Mouse (Mus musculus) C2C12 (cell line): ENCODE data around the gene Tm9sf1. TPM values are rescaled to one million over a fixed set of nuclear protein-coding genes. Genes with fewer than 3 reads are reported as not detected.

Experiments used
- H3K27me3 ChIP-seq: one replicate; pipeline ENCODE4 v1.6.1; 2011; ENCODE audit not compliant: control insufficient read depth, insufficient read depth, insufficient read length
- H3K36me3 ChIP-seq: one replicate; pipeline ENCODE4 v1.6.1; 2011; ENCODE audit not compliant: control insufficient read depth, insufficient read depth
- H3K4me3 ChIP-seq: one replicate; pipeline ENCODE4 v1.5.1; 2011; ENCODE audit warnings: mild to moderate bottlenecking, control low read depth; ENCODE audit not compliant: poor library complexity, insufficient read depth, severe bottlenecking
- H3K79me2 ChIP-seq: one replicate; pipeline ENCODE4 v1.6.1; 2011; ENCODE audit not compliant: control insufficient read depth, insufficient read depth
- H3K79me3 ChIP-seq: one replicate; pipeline ENCODE4 v1.6.1; 2011; ENCODE audit warnings: low read depth, control low read depth
- H3ac ChIP-seq: one replicate; pipeline ENCODE3; 2011; ENCODE audit warnings: low read depth; ENCODE audit not compliant: control insufficient read depth, insufficient read length
- CEBPB ChIP-seq: IDR thresholded peaks from one replicate; pipeline ENCODE4 v1.6.1; 2011; ENCODE audit warnings: low read depth, mild to moderate bottlenecking, control low read depth, moderate library complexity
- CTCF ChIP-seq: IDR thresholded peaks from one replicate; pipeline ENCODE4 v1.5.1; 2011; ENCODE audit not compliant: control insufficient read depth, insufficient read depth, insufficient read length
- FOSL1 ChIP-seq: IDR thresholded peaks from one replicate; pipeline ENCODE4 v1.8.0; 2011; ENCODE audit warnings: mild to moderate bottlenecking, low read length; ENCODE audit not compliant: poor library complexity, insufficient read depth, severe bottlenecking
- MAX ChIP-seq: IDR thresholded peaks from one replicate; pipeline ENCODE4 v1.6.1; 2011; ENCODE audit warnings: mild to moderate bottlenecking, control low read depth
- MYOD1 ChIP-seq: IDR thresholded peaks from one replicate; pipeline ENCODE4 v1.6.1; 2011; ENCODE audit warnings: low read depth; ENCODE audit not compliant: control insufficient read depth, insufficient read length
- MYOG ChIP-seq: IDR thresholded peaks from one replicate; pipeline ENCODE4 v1.6.1; 2011; ENCODE audit not compliant: control insufficient read depth, insufficient read length; ENCODE audit errors: extremely low read depth
- USF1 ChIP-seq: IDR thresholded peaks from one replicate; pipeline ENCODE4 v1.6.1; 2011; ENCODE audit warnings: low read depth, mild to moderate bottlenecking, control low read depth, moderate library complexity
- polyA plus RNA-seq: library from polyadenylated mRNA; unstranded; fragments of >200 nt; fragmentation: generic; extraction: Trizol; gene quantifications from one replicate; pipeline ENCODE4 v1.2.1, GENCODE M21; 2012; ENCODE audit warnings: missing spikeins

The Tm9sf1 gene
- polyA plus RNA-seq, 1 experiment, result 72.9 TPM

- TF ChIP-seq MAX (no peak), USF1 (no peak), CTCF (no peak), MYOG (no peak), MYOD1 (no peak), FOSL1 (no peak), CEBPB (no peak)
- no peaks in the 10 kb centered on the region for H3K27me3 ChIP-seq
- H3K36me3 ChIP-seq, result peaks cover 59% of the 10 kb centered on the region
- H3ac ChIP-seq, result no peak overlapping the region
- H3K4me3 ChIP-seq, result no peak overlapping the region
- H3K79me3 ChIP-seq, result peaks cover 42% of the 10 kb centered on the region
- H3K79me2 ChIP-seq, result peaks cover 65% of the 10 kb centered on the region
Measured at GRCm38 (mm10) chr14:55640816-55641215, 2.8 kb downstream of the Tm9sf1 start.

DNA sequence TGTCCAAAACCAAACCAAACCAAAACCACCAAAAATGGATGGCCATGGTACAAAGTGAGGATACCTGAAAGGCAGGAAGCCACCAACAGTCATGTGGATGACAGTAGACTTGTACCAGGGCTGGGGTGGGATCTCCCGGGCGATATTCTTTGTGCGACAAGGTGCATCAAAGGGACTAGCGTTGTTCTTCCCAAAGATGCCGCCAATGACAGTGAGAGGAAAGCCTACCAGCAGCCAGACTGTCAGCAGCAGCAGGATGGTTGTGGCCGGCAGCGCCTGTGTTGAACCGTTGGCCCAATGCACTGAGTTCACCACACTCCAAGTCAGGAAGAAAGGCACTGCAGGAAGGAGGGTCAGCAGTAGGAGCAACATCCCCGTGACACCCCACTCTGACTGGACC lies 5.8 kb downstream of the Tm9sf1 start, which contains the start of gene Gm49378:
Gene Gm49378 (minus strand): TSS at position 101 of the 400 bp plus-strand sequence.
- no peaks in the 10 kb centered on the region for H3K27me3 ChIP-seq
- TF ChIP-seq CTCF, result no peak
- no peak for TF ChIP-seq FOSL1
- TF ChIP-seq MYOD1, result no peak
- no peak for TF ChIP-seq MYOG
- no peak for TF ChIP-seq MAX
- no peak for TF ChIP-seq USF1
- H3K36me3 ChIP-seq, result peaks cover 74% of the 10 kb centered on the region
- no peak within 1 kb of the TSS for H3K4me3 ChIP-seq
- peaks cover 42% of the 10 kb centered on the region for H3K79me3 ChIP-seq
- no peak within 1 kb of the TSS for H3ac ChIP-seq
- peaks cover 59% of the 10 kb centered on the region for H3K79me2 ChIP-seq

DNA sequence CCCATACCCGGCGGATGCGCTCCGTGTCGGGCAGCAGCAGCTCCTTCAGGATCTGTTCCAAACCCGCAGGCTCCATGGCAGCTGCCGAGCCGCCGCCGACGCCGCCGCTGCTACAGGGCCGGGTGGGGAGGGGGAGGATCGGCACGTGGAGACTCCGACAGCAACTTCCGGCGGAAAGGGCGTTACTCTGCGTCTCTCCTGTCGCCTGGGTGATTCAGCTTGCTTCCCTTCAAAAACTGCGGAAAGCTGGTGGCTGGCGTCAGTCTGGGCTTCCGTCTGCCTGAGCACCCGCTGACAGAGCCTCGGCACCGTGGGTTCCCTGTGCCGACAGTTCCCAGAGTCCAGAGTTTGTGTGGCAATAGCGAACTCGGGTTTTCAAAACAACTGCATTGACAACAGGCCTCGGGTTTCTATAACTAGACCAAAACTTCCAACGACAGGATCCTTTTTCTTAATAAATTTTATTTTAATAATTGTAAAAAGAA lies 8.0 kb downstream of the Tm9sf1 start, which contains the start of gene Ipo4:
Gene Ipo4 (minus strand): TSS at position 435 of the 485 bp plus-strand sequence.
- Histone ChIP-seq H3K36me3 (peaks cover 84% of the 10 kb centered on the region), H3K79me3 (peaks cover 22% of the 10 kb centered on the region), H3K4me3 (peak within 1 kb of the TSS; percentile 68), H3ac (peak within 1 kb of the TSS; percentile 96), H3K79me2 (peaks cover 36% of the 10 kb centered on the region), H3K27me3 (no peaks in the 10 kb centered on the region)
- TF ChIP-seq MAX (peak; percentile 98), MYOG (no peak), CEBPB (no peak), USF1 (peak; percentile 66), CTCF (no peak)

DNA sequence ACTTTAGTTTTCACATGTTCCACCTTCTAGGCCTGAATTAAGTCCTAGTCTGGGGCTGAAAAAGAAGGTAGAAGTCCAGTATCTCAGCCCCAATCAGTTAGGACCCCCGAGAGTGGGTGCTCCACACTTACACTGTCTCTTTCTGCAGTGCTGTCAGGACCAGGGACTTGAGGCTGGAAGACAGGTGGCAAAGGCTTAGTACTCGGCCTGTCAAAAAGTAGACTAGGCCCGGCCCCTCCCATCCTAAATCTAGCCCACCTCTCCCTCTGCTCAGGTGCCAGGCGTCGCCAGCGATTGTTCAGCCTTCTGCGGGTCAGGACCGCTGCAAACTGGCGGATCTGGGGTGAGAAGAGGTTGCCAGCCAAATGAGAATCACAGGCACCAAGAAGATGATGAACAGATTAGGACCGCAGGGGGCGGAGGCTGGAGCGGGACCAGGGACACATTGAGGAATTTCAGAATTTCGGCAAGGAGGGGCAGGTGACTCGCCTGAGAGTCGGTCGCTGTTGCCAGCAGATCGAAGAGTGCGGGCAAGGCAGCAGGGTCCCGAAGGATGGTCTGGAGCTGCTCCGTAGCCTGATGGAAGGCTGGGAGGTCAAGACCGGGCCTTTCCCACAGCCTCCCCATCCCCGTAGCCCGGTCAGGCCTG lies 8.6 kb downstream of the Tm9sf1 start:
- Histone ChIP-seq H3K27me3 (no peaks in the 10 kb centered on the region), H3K36me3 (peaks cover 84% of the 10 kb centered on the region), H3K4me3 (peak overlapping the region; percentile 68), H3K79me2 (peaks cover 31% of the 10 kb centered on the region), H3ac (peak overlapping the region; percentile 96), H3K79me3 (peaks cover 17% of the 10 kb centered on the region)
- TF ChIP-seq MYOD1, result peak; percentile 69
- TF ChIP-seq USF1, result no peak

- Histone ChIP-seq H3K79me3 (peaks cover 8% of the 10 kb centered on the region), H3K4me3 (no peak overlapping the region), H3K79me2 (peaks cover 13% of the 10 kb centered on the region), H3K36me3 (peaks cover 92% of the 10 kb centered on the region), H3ac (no peak overlapping the region), H3K27me3 (no peaks in the 10 kb centered on the region)
- TF ChIP-seq MYOD1 (no peak), CTCF (peak; percentile 57)
Measured at GRCm38 (mm10) chr14:55629312-55629711, 14.3 kb downstream of the Tm9sf1 start.

DNA sequence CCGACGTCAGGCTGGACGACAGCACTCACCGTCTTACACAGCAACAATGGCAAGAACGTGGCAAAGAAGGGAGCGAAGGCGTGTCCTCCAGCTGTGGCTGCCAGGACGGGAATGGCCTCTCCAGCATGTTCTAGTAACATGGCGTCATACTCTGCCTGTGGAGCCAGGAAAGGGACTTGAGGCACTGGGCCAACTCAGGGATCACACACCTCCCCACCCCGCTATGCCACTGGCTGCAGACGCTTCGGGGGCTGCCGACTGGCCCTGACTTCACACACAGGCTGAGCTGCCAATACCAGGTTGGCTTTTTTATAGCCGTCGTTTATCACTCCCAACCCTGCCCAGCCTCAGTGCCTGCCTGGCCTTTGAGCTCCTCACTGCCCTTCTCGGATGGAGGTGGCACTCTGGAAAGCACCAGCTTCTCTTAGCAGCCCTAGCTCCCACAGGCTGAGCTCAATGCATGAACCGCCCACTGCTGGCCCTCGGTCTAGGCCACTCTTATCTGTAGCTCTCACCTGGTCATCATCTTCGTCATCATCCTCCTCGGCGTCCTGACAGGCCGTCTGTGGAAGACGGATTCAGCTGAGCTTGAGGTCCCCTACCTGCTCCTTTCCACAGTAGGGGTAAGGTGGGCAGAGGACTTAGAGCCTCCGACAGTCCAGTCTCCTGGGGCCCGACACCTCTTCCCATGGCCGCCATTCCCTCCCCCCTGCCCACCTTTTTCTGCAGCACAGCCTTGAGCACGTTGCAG lies 15.4 kb downstream of the Tm9sf1 start:
- TF ChIP-seq CTCF (no peak), MAX (no peak), CEBPB (no peak), FOSL1 (no peak), MYOD1 (no peak), USF1 (no peak)
- Histone ChIP-seq H3K27me3 (no peaks in the 10 kb centered on the region), H3K36me3 (peaks cover 81% of the 10 kb centered on the region), H3K4me3 (no peak overlapping the region), H3ac (no peak overlapping the region), H3K79me3 (no peaks in the 10 kb centered on the region), H3K79me2 (peaks cover 3% of the 10 kb centered on the region)
